Mouse (Mus musculus): ENCODE measurements around the gene Gm7075. TPM values are rescaled to one million over a fixed set of nuclear protein-coding genes. Genes with fewer than 3 reads are reported as not detected.
"Not testable (repeated sequence)": the region's sequence is repeated elsewhere in the genome, so short reads cannot be mapped to it uniquely, and the experiment has no call there.

Gm7075 gene
- polyA plus RNA-seq, 1 experiment from 2014 or later: not detected

GRCm38 (mm10) chr10:63412756-63413155 is 8.8 kb downstream of the Gm7075 start:
- WGBS: 93% methylated on average over 17 of the region's 17 CpGs

GRCm38 (mm10) chr10:63411674-63412073 is 9.9 kb downstream of the Gm7075 start:
- H3K4me1 ChIP-seq; H3K36me3 ChIP-seq; H3K4me3 ChIP-seq; ATAC-seq (ENCODE audit: low FRiP score, low read depth); H3K4me2 ChIP-seq (replicated peaks); H3K9ac ChIP-seq (replicated peaks); H3K27me3 ChIP-seq; H3K9me3 ChIP-seq; H3K27ac ChIP-seq (replicated peaks): not testable (repeated sequence)
- 99% methylated on average over 6 of the region's 7 CpGs for WGBS

More at GRCm38 (mm10) chr10:63412756-63413155, 8.8 kb downstream of the Gm7075 start:
- no peak overlapping the region for H3K4me2 ChIP-seq (replicated peaks)
- no peaks in the 10 kb centered on the region for H3K36me3 ChIP-seq
- no peaks in the 10 kb centered on the region for H3K9me3 ChIP-seq
- H3K27me3 ChIP-seq: no peaks in the 10 kb centered on the region
- ATAC-seq (ENCODE audit: low FRiP score, low read depth): no peak
- no peak overlapping the region for H3K4me3 ChIP-seq
- H3K27ac ChIP-seq (replicated peaks): no peak overlapping the region
- no peak overlapping the region for H3K9ac ChIP-seq (replicated peaks)
- H3K4me1 ChIP-seq: no peaks in the 10 kb centered on the region

DNA sequence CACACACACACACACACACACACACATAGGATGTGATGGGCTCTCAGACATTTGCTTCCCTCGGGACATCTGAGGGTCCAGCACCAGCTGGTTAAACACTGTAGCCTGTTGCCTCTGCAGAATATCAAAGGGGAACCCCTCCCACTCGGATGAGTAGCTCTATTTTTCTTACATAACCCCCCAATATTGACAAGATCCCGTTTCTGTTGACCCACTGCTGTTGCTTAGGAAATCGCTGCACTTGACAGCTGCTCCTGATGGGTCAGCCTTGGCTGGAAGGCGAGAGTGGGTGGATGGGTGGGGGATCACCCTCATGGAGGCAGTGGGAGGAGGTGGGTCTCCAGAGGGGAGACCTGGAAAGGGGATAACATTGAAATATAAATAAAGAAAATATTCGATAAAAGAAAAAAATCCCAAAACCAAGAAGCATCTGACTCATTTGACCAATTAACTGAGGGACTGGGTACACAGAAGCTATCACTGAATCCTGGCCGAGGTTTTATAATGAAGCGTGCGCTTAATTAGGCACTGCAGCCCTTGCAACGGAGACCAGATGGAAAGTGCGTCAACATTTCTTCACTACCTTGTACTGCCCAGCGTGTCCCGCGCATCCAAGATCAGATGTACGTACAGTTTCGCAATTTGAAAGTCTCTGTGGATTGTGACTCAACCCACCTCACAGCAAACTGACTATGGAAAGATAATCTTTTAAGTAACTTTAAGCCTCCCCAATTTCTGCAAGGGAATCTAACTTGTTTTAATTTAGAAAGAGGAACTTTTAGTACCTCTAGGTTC is 11.2 kb downstream of the Gm7075 start:
- no peaks in the 10 kb centered on the region for H3K27me3 ChIP-seq
- no peaks in the 10 kb centered on the region for H3K9me3 ChIP-seq
- H3K4me2 ChIP-seq (replicated peaks): no peak overlapping the region
- no peak overlapping the region for H3K27ac ChIP-seq (replicated peaks)
- no peak overlapping the region for H3K9ac ChIP-seq (replicated peaks)
- 69% methylated on average over 16 of the region's 16 CpGs for WGBS
- no peak for ATAC-seq (ENCODE audit: low FRiP score, low read depth)
- H3K4me3 ChIP-seq: no peak overlapping the region
- no peaks in the 10 kb centered on the region for H3K36me3 ChIP-seq
- H3K4me1 ChIP-seq: no peaks in the 10 kb centered on the region

DNA sequence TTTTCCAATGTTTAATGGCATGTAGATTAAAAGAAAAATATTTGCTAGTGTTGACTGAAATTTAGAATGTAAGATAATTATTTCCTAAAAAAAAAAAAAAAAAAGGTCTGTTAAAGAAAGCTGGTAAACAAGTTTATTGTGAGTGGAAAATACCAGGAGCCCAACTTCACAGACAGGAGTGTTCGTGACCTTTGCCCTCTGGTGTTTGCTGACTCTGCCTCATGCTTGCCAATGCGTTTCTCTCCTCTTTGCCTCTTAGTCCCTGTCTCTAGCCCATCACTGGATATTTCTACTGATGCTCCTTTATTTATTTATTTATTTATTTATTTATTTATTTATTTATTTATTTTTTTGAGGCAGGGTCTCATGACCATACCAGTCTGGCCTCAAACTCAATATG is 18.0 kb downstream of the Gm7075 start:
- Histone ChIP-seq H3K4me2 (replicated peaks) (no peak overlapping the region), H3K27ac (replicated peaks) (no peak overlapping the region), H3K4me1 (no peaks in the 10 kb centered on the region), H3K9me3 (no peaks in the 10 kb centered on the region), H3K27me3 (no peaks in the 10 kb centered on the region), H3K4me3 (no peak overlapping the region), H3K36me3 (no peaks in the 10 kb centered on the region), H3K9ac (replicated peaks) (no peak overlapping the region)
- ATAC-seq (ENCODE audit: low FRiP score, low read depth): no peak
- WGBS: 67% methylated on average over 2 of the region's 2 CpGs

DNA sequence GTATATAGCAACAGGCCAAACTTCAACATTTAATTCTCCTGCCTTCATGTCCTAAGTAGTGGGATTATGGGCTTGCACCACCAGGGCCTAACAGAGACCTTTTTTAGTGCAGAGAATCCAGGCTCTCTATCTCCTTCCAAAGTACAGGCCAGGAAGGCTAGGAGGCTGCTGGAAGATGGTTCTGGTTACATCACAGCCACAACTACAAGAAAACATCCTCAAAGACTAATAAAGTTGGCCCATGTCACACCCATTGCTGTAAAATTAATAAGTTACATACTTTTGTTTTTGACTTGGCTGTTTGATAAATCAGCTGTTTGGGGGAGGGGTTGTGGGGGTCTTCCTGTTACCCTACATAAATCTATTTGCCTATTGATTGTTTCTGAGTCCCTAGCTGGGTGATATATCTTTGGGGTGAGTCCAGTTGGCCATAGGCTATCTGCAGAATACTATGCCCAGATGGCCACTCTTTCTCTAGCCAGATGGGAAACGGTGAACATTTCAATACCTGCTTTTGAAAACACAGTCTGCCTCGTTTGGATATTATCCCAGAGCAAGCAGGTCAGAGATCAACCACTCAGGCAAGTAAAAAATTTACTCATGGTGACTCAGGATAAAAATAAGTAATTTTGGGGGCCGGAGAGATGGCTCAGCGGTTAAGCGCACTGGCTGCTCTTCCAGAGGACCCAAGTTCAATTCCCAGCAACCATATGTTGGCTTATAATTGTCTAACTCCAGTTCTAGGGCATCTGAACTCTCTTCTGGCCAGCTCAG is 18.7 kb downstream of the Gm7075 start:
- no peak for ATAC-seq (ENCODE audit: low FRiP score, low read depth)
- Histone ChIP-seq H3K4me2 (replicated peaks) (no peak overlapping the region), H3K36me3 (no peaks in the 10 kb centered on the region), H3K4me1 (no peaks in the 10 kb centered on the region), H3K4me3 (no peak overlapping the region), H3K27ac (replicated peaks) (no peak overlapping the region), H3K9ac (replicated peaks) (no peak overlapping the region), H3K9me3 (no peaks in the 10 kb centered on the region), H3K27me3 (no peaks in the 10 kb centered on the region)
- WGBS: 90% methylated on average over 5 of the region's 5 CpGs

DNA sequence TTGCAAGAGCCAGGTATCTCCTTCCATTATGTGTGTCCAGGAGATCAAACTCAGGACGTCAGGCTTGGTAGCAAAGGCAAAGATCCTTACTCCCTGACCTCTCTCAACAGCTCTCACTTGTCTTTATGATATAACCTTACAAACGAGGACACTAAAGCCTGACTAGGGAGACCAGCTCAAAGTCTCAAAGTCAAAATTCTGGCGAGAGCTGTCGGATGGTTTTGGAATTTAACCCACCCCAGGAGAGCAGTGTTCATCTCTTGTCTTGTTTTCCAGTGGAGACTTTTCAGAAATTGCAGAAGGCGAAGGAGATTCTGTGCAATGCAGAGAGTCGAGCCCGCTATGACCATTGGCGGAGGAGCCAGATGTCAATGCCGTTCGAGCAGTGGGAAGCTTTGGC is 24.6 kb downstream of the Gm7075 start:
- no peak overlapping the region for H3K27ac ChIP-seq (replicated peaks)
- H3K4me2 ChIP-seq (replicated peaks): no peak overlapping the region
- no peaks in the 10 kb centered on the region for H3K4me1 ChIP-seq
- no peak overlapping the region for H3K4me3 ChIP-seq
- no peak for ATAC-seq (ENCODE audit: low FRiP score, low read depth)
- H3K36me3 ChIP-seq: no peaks in the 10 kb centered on the region
- H3K9me3 ChIP-seq: no peaks in the 10 kb centered on the region
- H3K27me3 ChIP-seq: no peaks in the 10 kb centered on the region
- 94% methylated on average over 10 of the region's 10 CpGs for WGBS
- H3K9ac ChIP-seq (replicated peaks): no peak overlapping the region

- ATAC-seq (ENCODE audit: low FRiP score, low read depth): no peak
- H3K4me3 ChIP-seq: no peak overlapping the region
- no peaks in the 10 kb centered on the region for H3K36me3 ChIP-seq
- no peaks in the 10 kb centered on the region for H3K27me3 ChIP-seq
- no peak overlapping the region for H3K27ac ChIP-seq (replicated peaks)
- WGBS: 57% methylated on average over 4 of the region's 4 CpGs
- no peaks in the 10 kb centered on the region for H3K4me1 ChIP-seq
- H3K9me3 ChIP-seq: no peaks in the 10 kb centered on the region
- H3K9ac ChIP-seq (replicated peaks): no peak overlapping the region
- H3K4me2 ChIP-seq (replicated peaks): no peak overlapping the region
Measured at GRCm38 (mm10) chr10:63388948-63389347, 32.6 kb downstream of the Gm7075 start.

DNA sequence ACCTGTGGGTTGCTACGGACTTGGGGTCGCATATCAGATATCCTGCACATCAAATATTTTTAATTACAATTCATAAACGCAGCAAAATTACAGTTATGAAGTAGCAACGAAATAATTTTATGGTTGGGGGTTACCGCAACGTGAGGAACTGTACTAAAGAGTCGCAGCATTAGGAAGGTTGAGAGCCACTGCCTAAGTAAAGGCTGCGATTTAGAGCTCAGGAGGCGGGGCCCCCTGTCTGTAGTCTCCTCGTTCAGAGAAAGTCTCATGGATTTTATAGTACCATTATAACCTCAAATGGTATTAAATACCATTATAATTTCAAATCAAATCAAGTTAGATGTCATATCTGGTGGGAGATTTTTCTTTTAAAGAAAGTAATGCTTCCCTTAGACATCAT is 34.6 kb downstream of the Gm7075 start:
- Histone ChIP-seq H3K4me2 (replicated peaks) (peak overlapping the region; percentile 71), H3K9me3 (no peaks in the 10 kb centered on the region), H3K27ac (replicated peaks) (peak overlapping the region; percentile 31; the same call in 1 of the 2 replicates), H3K4me3 (peak overlapping the region; percentile 59), H3K27me3 (peaks cover under 1% of the 10 kb centered on the region; the same call in 1 of the 2 replicates), H3K9ac (replicated peaks) (peak overlapping the region; percentile 41), H3K36me3 (no peaks in the 10 kb centered on the region), H3K4me1 (peaks cover under 1% of the 10 kb centered on the region; the same call in 1 of the 2 replicates)
- no peak for ATAC-seq (ENCODE audit: low FRiP score, low read depth)
- WGBS: 3% methylated on average over 10 of the region's 10 CpGs

DNA sequence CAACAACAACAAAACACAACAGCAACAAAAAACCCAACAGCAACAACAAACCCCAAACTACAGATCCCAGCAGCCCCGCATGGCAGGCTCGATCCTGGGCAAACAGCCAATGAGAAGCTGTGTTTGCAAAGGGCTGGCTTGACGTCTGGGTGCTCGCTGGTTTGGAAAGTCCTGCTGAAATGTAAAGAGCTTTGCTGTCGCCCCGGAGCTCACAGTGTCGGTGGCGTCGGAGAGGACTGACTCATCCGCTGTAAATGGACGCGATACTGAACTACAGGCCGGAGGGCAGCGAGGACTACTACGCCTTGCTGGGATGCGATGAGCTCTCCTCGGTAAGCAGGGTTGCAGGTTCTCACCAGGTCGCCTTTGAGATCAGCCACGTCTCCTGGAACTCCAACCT is 35.1 kb downstream of the Gm7075 start:
- Histone ChIP-seq H3K4me2 (replicated peaks) (peak overlapping the region; percentile 71), H3K9ac (replicated peaks) (peak overlapping the region; percentile 41), H3K27ac (replicated peaks) (peak overlapping the region; percentile 31; the same call in 1 of the 2 replicates), H3K36me3 (no peaks in the 10 kb centered on the region), H3K9me3 (no peaks in the 10 kb centered on the region), H3K4me3 (peak overlapping the region; percentile 59), H3K4me1 (peaks cover 6% of the 10 kb centered on the region), H3K27me3 (peaks cover 6% of the 10 kb centered on the region)
- peak; percentile 75 for ATAC-seq (ENCODE audit: low FRiP score, low read depth)
- under 1% methylated on average over 19 of the region's 19 CpGs for WGBS

DNA sequence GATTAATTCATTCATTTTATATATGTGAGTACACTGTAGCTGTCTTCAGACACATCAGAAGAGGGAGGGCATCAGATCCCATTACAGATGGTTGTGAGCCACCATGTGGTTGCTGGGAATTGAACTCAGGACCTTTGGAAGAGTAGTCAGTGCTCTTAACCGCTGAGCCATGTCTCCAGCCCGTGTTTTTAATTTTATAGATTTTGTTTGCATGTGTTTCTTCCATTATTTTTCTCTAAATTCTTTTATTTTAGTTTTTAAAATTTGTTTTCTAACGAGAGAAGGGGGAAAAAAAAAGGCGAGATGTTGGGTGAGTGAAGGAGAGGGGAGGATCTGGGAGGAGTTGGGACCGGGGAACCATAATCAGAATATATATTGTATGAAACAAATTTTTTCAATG is 35.7 kb downstream of the Gm7075 start:
- H3K27ac ChIP-seq (replicated peaks); ATAC-seq (ENCODE audit: low FRiP score, low read depth); H3K9me3 ChIP-seq; H3K9ac ChIP-seq (replicated peaks); H3K4me1 ChIP-seq; H3K36me3 ChIP-seq: not testable (repeated sequence)
- peak overlapping the region; percentile 71 for H3K4me2 ChIP-seq (replicated peaks)
- 28% methylated on average over 5 of the region's 5 CpGs for WGBS
- H3K27me3 ChIP-seq: peaks cover 12% of the 10 kb centered on the region
- H3K4me3 ChIP-seq: peak overlapping the region; percentile 59

DNA sequence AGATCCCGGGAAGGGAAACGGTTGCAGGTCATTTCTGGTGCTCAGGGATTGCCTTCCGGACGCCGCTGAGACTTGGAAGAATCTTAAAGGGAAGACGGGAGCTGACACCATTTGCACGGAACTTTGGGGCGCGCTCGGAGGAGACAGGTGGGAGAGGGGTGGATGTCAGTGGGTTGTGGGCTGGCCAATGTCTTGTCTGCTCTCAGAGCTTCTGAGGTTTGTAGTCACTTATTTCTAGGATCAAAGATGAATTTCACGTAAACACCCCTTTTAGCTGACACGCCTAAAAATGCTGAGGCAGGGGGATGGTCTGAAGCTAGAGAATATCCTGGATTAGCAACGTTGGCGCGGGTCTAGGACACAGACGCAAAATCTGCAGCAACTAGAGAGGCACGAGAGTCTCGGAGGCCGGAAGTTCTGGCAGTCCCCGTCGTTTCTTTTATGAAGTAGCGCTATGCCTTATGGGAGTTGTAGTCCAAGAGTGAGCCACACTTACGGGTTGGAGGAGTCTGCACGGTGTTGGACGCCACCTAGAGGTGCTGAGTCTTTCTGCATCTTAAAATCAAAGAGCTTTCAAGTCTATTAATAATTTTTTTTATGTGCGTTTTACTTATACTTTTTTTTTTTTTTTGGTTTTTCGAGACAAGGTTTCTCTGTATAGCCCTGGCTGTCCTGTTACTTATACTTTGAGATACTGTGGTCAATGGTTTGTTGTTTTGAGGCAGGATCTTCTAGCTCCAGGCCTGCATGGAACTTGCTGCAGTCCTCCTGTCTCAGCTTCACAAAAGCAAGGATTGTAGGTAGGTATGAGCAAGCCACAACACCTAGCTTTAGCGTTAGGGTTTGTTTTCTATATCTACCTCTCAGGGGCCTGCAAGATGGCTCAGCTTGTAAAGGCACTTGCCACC is 39.0 kb downstream of the Gm7075 start, which contains the start of gene Dnajc12:
Gene Dnajc12, plus strand, starts transcription at position 72 of the 908 bp plus-strand sequence.
- peaks cover 24% of the 10 kb centered on the region for H3K27me3 ChIP-seq
- H3K27ac ChIP-seq (replicated peaks): no peak within 1 kb of the TSS
- H3K9me3 ChIP-seq: no peaks in the 10 kb centered on the region
- peak within 1 kb of the TSS; percentile 65 for H3K9ac ChIP-seq (replicated peaks)
- H3K4me2 ChIP-seq (replicated peaks): peak within 1 kb of the TSS; percentile 91
- under 1% methylated on average over 28 of the region's 28 CpGs for WGBS
- H3K36me3 ChIP-seq: no peaks in the 10 kb centered on the region
- H3K4me3 ChIP-seq: peak within 1 kb of the TSS; percentile 56
- ATAC-seq (ENCODE audit: low FRiP score, low read depth): peak; percentile 93
- peaks cover 7% of the 10 kb centered on the region for H3K4me1 ChIP-seq
